Mouse (Mus musculus) layer of hippocampus, postnatal 14 days (tissue): ENCODE data around the gene Lefty2. TPM values are rescaled to one million over a fixed set of nuclear protein-coding genes. Genes with fewer than 3 reads are reported as not detected.
"Not testable (repeated sequence)": the region's sequence is repeated elsewhere in the genome, so short reads cannot be mapped to it uniquely, and the experiment has no call there.

Experiments
- DNase-seq, 2 experiments: peaks; one replicate each; pipeline ENCODE4 v3.0.0; 2021 to 2022; ENCODE audit warnings: low spot score in 2 of 2, mixed read lengths in 1 of 2
- total RNA-seq, 2 experiments: library from RNA; stranded (reverse); gene quantifications; 2 replicates each; pipeline ENCODE4 v1.2.3; 2021

Lefty2 gene
- total RNA-seq, 2 experiments from 2014 or later, result 5.1 to 5.2 TPM

- no peak for DNase-seq
These were observed 38.2 kb downstream of the Lefty2 start for GRCm38 (mm10) chr1:180931106-180931505.

GRCm38 (mm10) chr1:180933659-180934058 lies 40.8 kb downstream of the Lefty2 start:
- DNase-seq, result no peak

- DNase-seq, result no peak
These were observed 41.8 kb downstream of the Lefty2 start, which contains the start of gene Lefty1 for GRCm38 (mm10) chr1:180934467-180935419. Lefty1 (plus strand) TSS chr1:180935022.

GRCm38 (mm10) chr1:180936610-180937398 lies 43.9 kb downstream of the Lefty2 start:
- DNase-seq, result not testable (repeated sequence)

- DNase-seq, result not testable (repeated sequence)
These were observed 44.7 kb downstream of the Lefty2 start for GRCm38 (mm10) chr1:180937631-180938030.

- DNase-seq, result not testable (repeated sequence)
These were observed 45.9 kb downstream of the Lefty2 start for GRCm38 (mm10) chr1:180938781-180939180.

- no peak for DNase-seq
These were observed 48.0 kb downstream of the Lefty2 start for GRCm38 (mm10) chr1:180940776-180941460.

GRCm38 (mm10) chr1:180941726-180942125 lies 48.8 kb downstream of the Lefty2 start:
- no peak for DNase-seq

- DNase-seq, result peak in 1 of 2 experiments; percentile 44
These were observed 49.5 kb downstream of the Lefty2 start, which contains the start of gene Tmem63a for GRCm38 (mm10) chr1:180942166-180943031. Tmem63a (plus strand) TSS chr1:180942344.

GRCm38 (mm10) chr1:180943032-180943644 lies 50.2 kb downstream of the Lefty2 start:
- no peak for DNase-seq

- no peak for DNase-seq
These were observed 51.0 kb downstream of the Lefty2 start for GRCm38 (mm10) chr1:180943896-180944295.

- DNase-seq, result no peak
These were observed 51.6 kb downstream of the Lefty2 start for GRCm38 (mm10) chr1:180944553-180944952.

- peak; percentile 29 to 33 for DNase-seq
These were observed 52.4 kb downstream of the Lefty2 start for GRCm38 (mm10) chr1:180945001-180945980.

- no peak for DNase-seq
These were observed 53.5 kb downstream of the Lefty2 start for GRCm38 (mm10) chr1:180946448-180946847.
